Mouse (Mus musculus) hindbrain, embryonic 10.5 days (tissue): ENCODE results near the gene Galnt14. TPM values are rescaled to one million over a fixed set of nuclear protein-coding genes. Genes with fewer than 3 reads are reported as not detected.

Experiments
- DNase-seq: peaks from one replicate; pipeline ENCODE4 v3.0.0-alpha.2; 2017; ENCODE audit warnings: low spot score
- H3K27ac ChIP-seq: fragments of 300-500 bp; sonication (generic); 2 replicates; pipeline ENCODE4 v1.5.1; 2016; ENCODE audit warnings: mild to moderate bottlenecking, moderate library complexity
- H3K27me3 ChIP-seq: fragments of 300-500 bp; sonication (generic); 2 replicates; pipeline ENCODE4 v1.6.1; 2016; ENCODE audit warnings: mild to moderate bottlenecking; ENCODE audit not compliant: poor library complexity, insufficient read depth, severe bottlenecking
- H3K36me3 ChIP-seq: fragments of 300-500 bp; sonication (generic); 2 replicates; pipeline ENCODE4 v1.6.1; 2016; ENCODE audit warnings: mild to moderate bottlenecking, moderate library complexity
- H3K4me1 ChIP-seq: fragments of 300-500 bp; sonication (generic); replicated peaks from 2 replicates; pipeline ENCODE4 v1.6.1; 2016; ENCODE audit warnings: mild to moderate bottlenecking
- H3K4me3 ChIP-seq: fragments of 300-500 bp; sonication (generic); 2 replicates; pipeline ENCODE4 v1.5.1; 2016; ENCODE audit warnings: mild to moderate bottlenecking, moderate library complexity
- H3K9me3 ChIP-seq: fragments of 300-500 bp; sonication (generic); 2 replicates; pipeline ENCODE4 v1.6.1; 2016; ENCODE audit warnings: mild to moderate bottlenecking, moderate library complexity
- WGBS: fragments of 180-500 bp; shearing (Covaris S2); methylation state at CpG from one replicate; pipeline ENCODE4 v1.1.7; 2016; 5-methylcytosine and 5-hydroxymethylcytosine counted together
- polyA plus RNA-seq: library from polyadenylated mRNA; unstranded; fragments of >200 nt; fragmentation: Nextera tagmentation; extraction: Ambion mirVana; gene quantifications from 2 replicates; pipeline ENCODE4 v1.2.1, GENCODE M21; 2016

Gene Galnt14
- polyA plus RNA-seq, 1 experiment from 2014 or later = 5.3 TPM

DNA sequence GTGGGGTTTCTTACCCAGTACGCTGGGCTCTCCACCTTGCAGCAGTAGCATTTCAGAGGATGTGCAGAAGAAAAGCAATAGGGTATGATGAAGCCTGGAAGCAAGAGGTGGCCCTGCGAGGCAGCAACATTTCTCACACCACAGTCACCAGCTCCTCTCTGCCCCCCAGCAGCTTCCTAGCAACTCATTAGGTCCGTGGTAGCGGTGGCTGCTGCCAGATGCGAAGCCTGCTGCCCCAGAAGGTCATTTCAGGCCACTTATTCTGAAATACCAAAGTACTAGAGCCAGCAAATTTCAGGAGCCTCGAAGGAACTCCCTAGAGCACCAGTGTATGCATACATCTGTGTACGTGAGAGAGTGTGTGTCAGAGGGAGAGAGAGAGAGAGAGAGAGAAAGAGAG is 9.2 kb downstream of the Galnt14 start:
- no peaks in the 10 kb centered on the region for H3K36me3 ChIP-seq
- 34% methylated on average over 7 of the region's 7 CpGs for WGBS
- H3K4me3 ChIP-seq = no peak overlapping the region

DNA sequence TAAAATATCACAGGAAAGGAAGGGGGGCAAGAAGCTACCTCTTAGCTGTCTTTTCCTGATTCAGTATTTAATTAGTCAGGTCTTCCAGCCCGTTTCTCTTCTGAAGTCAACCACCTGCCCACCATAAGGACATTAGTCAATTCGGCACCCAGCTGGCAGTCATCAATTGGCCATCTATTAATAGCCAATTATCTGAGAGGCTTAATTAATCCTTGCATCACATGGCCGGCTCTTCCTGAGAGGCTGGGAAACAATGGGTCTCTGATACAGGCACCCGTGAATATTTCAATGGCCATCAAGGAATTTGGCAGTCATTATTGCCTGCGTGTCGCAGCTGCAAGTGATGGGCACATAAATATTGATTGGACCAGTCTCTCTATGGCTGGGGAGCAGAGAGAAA is 10.4 kb downstream of the Galnt14 start:
- 64% methylated on average over 6 of the region's 6 CpGs for WGBS
- H3K27ac ChIP-seq = no peak overlapping the region
- no peaks in the 10 kb centered on the region for H3K36me3 ChIP-seq
- no peaks in the 10 kb centered on the region for H3K27me3 ChIP-seq
- DNase-seq = no peak
- H3K4me3 ChIP-seq = no peak overlapping the region
- H3K4me1 ChIP-seq = peaks cover 31% of the 10 kb centered on the region
- no peaks in the 10 kb centered on the region for H3K9me3 ChIP-seq

More for the DNA sequence above, 9.2 kb downstream of the Galnt14 start:
- no peak for DNase-seq
- peaks cover 31% of the 10 kb centered on the region for H3K4me1 ChIP-seq
- peak overlapping the region; percentile 56; the same call in 1 of the 2 replicates for H3K27ac ChIP-seq
- H3K27me3 ChIP-seq = no peaks in the 10 kb centered on the region
- H3K9me3 ChIP-seq = no peaks in the 10 kb centered on the region

DNA sequence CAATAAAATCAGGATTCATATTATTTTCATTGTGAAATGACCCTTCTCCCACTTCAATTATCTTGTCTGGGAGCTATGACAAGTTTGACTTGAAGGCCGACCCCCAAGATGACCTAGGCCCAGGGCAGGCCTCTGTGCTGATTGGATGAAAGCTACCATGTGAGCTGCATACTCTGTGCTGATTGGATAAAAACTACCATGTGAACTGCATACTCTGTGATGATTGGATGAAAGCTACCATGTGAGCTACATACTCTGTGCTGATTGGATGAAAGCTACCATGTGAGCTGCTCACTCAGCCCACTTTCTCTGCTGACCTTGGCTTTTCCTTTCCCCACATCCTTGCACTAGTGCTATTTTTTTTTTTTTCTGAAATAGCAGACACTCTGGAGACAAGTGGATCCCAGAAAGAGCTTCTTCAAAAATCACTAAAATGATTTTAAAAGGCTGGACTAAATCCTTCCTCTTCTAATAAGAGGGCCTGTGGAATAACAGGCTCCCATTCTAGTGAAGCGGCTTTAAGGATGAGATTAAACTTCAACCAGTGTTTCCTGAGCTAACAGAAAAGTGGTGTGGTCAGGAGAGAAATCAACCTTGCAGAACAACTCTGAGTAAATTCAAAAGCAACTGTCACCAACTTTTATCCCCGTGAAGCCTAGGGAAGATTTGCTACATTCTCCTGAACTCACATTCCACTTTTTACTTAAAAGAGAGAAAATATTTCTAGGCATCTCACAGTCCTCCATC is 15.9 kb downstream of the Galnt14 start:
- H3K4me3 ChIP-seq = no peak overlapping the region
- no peak for DNase-seq
- H3K4me1 ChIP-seq = 0 out of 2 replicates have a peak, but pooled peaks cover 6% of the 10 kb centered on the region
- H3K36me3 ChIP-seq = no peaks in the 10 kb centered on the region
- WGBS = 88% methylated on average over 3 of the region's 3 CpGs
- H3K27me3 ChIP-seq = no peaks in the 10 kb centered on the region
- H3K9me3 ChIP-seq = no peaks in the 10 kb centered on the region
- H3K27ac ChIP-seq = no peak overlapping the region

DNA sequence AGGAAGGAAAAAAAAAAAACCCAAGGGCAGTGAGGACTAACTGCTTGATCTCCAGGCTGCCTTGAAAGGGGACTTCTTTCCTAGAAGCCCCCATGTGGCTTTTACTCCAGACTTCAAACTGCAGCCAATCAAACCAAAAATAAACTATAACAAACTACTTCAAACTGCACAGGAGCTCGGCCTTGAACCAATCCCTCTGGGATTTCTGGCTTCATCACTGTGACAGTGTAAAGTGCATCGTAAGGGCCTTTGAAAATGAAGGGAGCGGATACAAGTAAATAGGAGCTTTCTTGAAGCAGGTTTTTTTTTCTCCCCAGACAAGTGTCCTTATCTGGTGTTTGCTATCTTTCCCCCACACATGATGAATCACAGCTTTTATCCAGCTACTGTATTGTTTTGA is 22.0 kb downstream of the Galnt14 start:
- no peak for DNase-seq
- no peak overlapping the region for H3K27ac ChIP-seq
- 71% methylated on average over 3 of the region's 3 CpGs for WGBS
- H3K4me1 ChIP-seq = no peaks in the 10 kb centered on the region
- no peaks in the 10 kb centered on the region for H3K9me3 ChIP-seq
- H3K4me3 ChIP-seq = no peak overlapping the region
- no peaks in the 10 kb centered on the region for H3K27me3 ChIP-seq
- no peaks in the 10 kb centered on the region for H3K36me3 ChIP-seq

DNA sequence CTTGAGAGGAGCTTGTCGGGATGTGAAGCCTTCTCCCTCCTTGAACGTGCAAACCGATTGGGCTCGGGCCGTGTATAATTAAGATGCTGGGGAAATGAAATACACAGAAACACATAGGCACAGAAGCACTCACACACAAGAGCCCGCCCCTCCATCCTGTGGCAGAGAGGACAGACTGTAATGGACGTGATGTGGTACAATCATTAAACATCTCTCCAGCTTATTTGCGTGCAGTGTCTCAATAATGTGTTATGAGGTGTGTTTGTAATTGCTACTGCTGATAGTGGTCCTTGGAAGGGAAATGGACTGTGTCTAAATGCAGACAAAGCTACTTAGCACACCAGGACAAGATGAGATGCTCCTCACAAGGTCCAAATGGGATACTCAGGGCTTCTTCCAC is 24.0 kb downstream of the Galnt14 start:
- no peak overlapping the region for H3K27ac ChIP-seq
- H3K36me3 ChIP-seq = no peaks in the 10 kb centered on the region
- DNase-seq = no peak
- H3K9me3 ChIP-seq = no peaks in the 10 kb centered on the region
- WGBS = 88% methylated on average over 8 of the region's 8 CpGs
- H3K4me3 ChIP-seq = no peak overlapping the region
- H3K4me1 ChIP-seq = no peaks in the 10 kb centered on the region
- no peaks in the 10 kb centered on the region for H3K27me3 ChIP-seq

DNA sequence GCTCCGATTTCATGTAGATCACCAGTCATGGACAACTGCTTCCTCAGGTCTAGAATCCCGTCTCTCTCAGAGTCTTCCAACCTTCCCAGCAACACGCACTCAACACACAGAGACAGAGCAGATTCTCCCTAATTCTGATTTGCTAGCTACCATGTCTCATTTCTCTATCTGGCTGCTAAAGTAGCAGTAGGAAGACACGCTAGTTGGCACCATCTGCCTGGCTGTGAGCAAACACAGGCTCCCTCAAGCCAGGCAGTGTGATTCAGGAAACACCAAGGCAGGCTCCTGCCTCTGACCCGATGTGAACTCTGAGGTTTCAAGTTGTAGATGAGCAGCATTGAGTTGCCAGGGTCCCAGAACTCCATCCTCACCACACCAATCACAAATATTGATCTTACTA is 25.5 kb downstream of the Galnt14 start:
- 71% methylated on average over 5 of the region's 5 CpGs for WGBS
- H3K4me1 ChIP-seq = no peaks in the 10 kb centered on the region
- H3K27me3 ChIP-seq = no peaks in the 10 kb centered on the region
- H3K4me3 ChIP-seq = no peak overlapping the region
- no peak overlapping the region for H3K27ac ChIP-seq
- H3K36me3 ChIP-seq = no peaks in the 10 kb centered on the region
- peak; percentile 21 for DNase-seq
- H3K9me3 ChIP-seq = no peaks in the 10 kb centered on the region

DNA sequence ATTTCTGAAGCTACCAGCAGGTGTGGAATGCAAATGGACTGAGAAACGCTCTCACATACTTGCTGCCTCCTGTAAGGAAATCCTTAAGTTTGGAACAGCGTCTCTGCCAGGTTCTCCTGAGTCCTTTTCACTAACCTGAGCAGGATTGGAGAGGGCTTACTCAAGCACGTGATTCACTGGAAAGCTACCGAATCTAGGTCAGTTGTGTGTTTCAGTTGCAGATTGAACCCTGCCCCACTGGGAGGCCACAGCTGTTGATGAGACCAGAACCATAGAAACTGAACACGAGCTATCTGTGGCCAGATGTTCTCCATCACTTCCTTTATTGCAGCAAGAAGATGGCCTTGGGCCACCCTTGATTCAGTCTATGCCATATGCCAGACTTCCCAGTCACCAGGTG is 38.3 kb downstream of the Galnt14 start:
- peaks cover 6% of the 10 kb centered on the region; the same call in 1 of the 2 replicates for H3K4me1 ChIP-seq
- H3K36me3 ChIP-seq = no peaks in the 10 kb centered on the region
- no peaks in the 10 kb centered on the region for H3K27me3 ChIP-seq
- DNase-seq = no peak
- H3K9me3 ChIP-seq = no peaks in the 10 kb centered on the region
- H3K4me3 ChIP-seq = no peak overlapping the region
- WGBS = 80% methylated on average over 5 of the region's 5 CpGs
- no peak overlapping the region for H3K27ac ChIP-seq

DNA sequence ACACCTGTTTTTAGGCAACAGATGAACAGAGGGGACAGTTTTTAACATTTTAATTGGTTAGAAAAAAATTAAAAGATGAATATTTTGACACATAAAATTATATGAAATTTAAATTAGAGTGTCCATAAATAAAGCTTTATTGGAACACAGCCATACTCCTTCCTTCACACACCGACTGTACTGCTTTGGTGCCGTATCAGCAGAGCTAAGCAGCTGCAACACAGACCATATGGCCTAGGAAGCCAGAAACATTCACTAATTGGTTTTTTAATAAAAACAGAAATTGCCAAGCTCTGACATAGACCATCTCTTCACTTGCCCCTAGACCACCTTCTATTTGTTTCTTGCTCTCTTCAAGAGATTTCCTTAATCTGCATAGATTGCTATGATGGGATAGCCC is 40.2 kb downstream of the Galnt14 start:
- Histone ChIP-seq H3K4me1 (peaks cover 6% of the 10 kb centered on the region; the same call in 1 of the 2 replicates), H3K36me3 (no peaks in the 10 kb centered on the region), H3K4me3 (no peak overlapping the region), H3K27ac (no peak overlapping the region), H3K9me3 (no peaks in the 10 kb centered on the region), H3K27me3 (no peaks in the 10 kb centered on the region)
- no peak for DNase-seq
- WGBS = 95% methylated on average over 2 of the region's 2 CpGs

DNA sequence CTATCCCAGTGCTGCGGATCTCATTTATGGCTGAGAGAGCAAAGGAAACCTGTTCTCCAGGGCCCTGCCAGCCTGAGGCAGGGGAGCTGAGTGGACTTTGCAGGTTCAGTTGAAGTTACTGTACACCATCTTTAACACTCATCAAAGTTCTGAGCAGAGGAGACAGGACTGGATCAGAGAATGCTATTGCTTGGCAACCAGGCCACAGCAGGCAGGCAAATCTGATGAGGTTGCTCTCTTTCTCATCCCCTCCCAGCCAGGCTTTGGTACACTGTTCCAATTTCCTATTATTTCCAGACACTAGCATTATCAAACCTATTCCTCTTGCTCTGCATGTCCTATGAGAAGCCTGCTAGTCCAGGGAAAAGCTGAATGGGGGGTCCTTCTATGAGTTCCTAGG is 41.3 kb downstream of the Galnt14 start:
- DNase-seq = no peak
- no peaks in the 10 kb centered on the region for H3K36me3 ChIP-seq
- no peaks in the 10 kb centered on the region for H3K27me3 ChIP-seq
- no peak overlapping the region for H3K4me3 ChIP-seq
- H3K27ac ChIP-seq = no peak overlapping the region
- WGBS = 80% methylated on average over 1 of the region's 1 CpGs
- no peaks in the 10 kb centered on the region for H3K9me3 ChIP-seq
- peaks cover 6% of the 10 kb centered on the region; the same call in 1 of the 2 replicates for H3K4me1 ChIP-seq

DNA sequence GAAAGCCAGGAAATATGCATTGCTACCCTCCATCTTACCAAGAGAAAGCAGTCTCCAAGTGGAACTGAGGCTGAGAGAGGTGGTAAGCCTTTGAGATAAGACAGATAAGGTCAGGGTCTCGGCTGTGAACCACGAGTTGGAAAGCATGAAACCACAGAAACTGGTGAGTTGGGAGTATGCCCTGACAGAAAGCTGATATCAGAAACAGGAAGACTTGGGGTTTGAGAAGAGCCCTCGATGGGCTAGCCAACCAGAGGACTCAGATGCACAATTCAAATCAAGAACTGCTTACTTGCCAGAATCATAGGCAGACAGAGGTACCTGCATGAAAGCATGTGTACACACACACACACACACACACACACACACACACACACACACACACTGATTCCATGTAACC is 47.0 kb downstream of the Galnt14 start:
- Histone ChIP-seq H3K27ac (no peak overlapping the region), H3K27me3 (no peaks in the 10 kb centered on the region), H3K9me3 (no peaks in the 10 kb centered on the region), H3K4me1 (peaks cover 4% of the 10 kb centered on the region; the same call in 1 of the 2 replicates), H3K36me3 (no peaks in the 10 kb centered on the region), H3K4me3 (no peak overlapping the region)
- WGBS = 76% methylated on average over 3 of the region's 3 CpGs
- no peak for DNase-seq

DNA sequence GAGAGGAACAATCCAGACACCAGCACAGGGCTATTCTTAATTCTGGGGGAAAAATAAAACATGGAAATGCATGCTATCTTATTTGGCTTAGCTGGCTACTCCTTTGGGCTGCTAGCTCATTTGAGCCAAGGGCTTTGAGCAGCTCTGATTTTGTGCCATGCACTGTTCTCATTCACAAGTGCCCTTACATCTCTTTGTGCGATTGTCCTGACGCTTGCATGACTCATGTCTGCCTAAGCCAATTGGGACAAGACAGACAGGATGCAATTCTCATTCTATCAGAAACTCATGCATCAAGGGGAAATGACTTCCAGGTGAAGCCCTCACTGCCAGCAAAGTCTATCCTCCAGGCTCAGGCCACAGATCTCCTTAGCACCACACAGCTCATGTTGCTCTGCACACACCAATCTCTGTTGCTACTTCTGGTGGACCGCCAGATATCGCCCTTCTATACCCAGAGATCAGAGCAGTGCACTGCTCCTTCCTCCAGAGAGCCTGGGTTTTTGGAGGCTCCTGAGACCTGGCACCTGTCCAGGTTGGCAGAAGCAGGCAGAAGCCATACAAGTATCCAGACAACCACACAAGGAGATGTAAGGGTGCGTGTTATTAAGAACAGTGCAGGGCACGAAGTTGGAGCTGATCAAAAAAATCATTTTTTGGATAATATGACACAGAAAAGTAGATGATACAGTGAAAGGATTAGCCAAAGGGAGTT is 51.4 kb downstream of the Galnt14 start:
- H3K36me3 ChIP-seq = no peaks in the 10 kb centered on the region
- 89% methylated on average over 6 of the region's 6 CpGs for WGBS
- no peak for DNase-seq
- no peak overlapping the region for H3K27ac ChIP-seq
- no peaks in the 10 kb centered on the region for H3K9me3 ChIP-seq
- H3K4me3 ChIP-seq = no peak overlapping the region
- H3K4me1 ChIP-seq = no peaks in the 10 kb centered on the region
- no peaks in the 10 kb centered on the region for H3K27me3 ChIP-seq

DNA sequence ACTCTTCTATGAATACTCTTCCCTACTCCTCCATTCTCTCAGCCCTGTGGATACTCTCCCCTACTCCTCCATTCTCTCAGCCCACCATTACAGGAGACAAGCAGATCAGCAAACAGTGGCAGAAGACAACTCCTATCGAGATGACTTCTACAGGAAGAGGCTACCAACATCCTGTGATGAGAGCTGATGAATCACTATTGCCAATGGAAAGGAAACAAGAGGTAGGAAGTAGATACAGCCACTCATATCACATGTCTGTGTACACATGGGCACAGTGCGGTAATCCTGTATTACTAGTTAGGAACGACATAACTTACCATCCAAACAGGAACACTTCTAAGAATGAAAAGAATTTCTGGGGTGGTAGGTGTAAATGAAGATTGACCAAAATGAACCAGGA is 53.9 kb downstream of the Galnt14 start:
- WGBS = 84% methylated on average over 3 of the region's 3 CpGs

DNA sequence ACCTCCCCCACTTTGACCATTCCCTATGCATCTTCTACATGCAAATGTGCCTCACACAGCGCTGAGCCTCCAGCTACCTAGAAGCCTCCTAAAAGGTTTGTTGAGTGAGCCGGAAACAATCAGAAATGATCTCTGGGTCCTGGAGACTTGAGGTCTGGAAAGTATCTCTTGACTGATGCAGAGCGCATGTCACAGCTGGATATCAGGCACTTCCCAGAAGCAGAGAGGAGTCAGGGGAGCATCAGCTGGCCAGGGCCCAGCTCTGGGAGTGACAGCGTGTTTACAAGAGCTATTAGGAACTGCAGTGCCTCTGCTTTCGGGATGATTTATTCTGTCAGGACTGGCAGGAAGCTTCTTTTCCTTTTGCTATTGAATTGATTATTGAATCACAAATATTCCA is 56.0 kb downstream of the Galnt14 start:
- H3K36me3 ChIP-seq = no peaks in the 10 kb centered on the region
- no peak overlapping the region for H3K4me3 ChIP-seq
- no peaks in the 10 kb centered on the region for H3K27me3 ChIP-seq
- no peak overlapping the region for H3K27ac ChIP-seq
- no peak for DNase-seq
- no peaks in the 10 kb centered on the region for H3K4me1 ChIP-seq
- WGBS = 67% methylated on average over 5 of the region's 5 CpGs
- no peaks in the 10 kb centered on the region for H3K9me3 ChIP-seq

More for the DNA sequence above, 53.9 kb downstream of the Galnt14 start:
- no peaks in the 10 kb centered on the region for H3K4me1 ChIP-seq
- H3K4me3 ChIP-seq = no peak overlapping the region
- H3K36me3 ChIP-seq = no peaks in the 10 kb centered on the region
- no peak overlapping the region for H3K27ac ChIP-seq
- no peaks in the 10 kb centered on the region for H3K27me3 ChIP-seq
- DNase-seq = no peak
- H3K9me3 ChIP-seq = no peaks in the 10 kb centered on the region
